ENCODE assay signal across 9 mouse cellular contexts in the genomic region with DNA sequence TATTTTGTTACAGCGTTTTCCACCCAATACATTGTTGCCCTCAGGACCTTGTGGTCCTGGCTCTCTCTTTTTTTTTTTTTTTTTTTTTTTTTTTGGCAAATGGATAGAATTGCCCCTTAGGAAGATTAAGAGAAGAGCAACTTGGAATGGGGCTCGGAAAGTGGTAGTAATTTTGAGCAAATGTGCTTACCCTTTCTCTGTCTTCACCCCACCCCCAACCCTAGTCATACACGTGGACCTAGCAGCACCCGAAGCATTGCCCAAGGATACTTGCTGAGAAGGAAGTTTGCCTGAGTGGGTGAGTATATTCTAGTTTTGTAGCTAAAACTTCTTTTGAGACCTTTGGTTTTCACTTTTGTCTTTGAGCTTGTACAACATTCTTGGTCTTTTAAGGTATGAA. TPM values are rescaled to one million over a fixed set of nuclear protein-coding genes. Genes with fewer than 3 reads are reported as not detected.
DNase-seq lines count a peak whose midpoint lies in the region; ATAC-seq and TF ChIP-seq lines count a peak whose summit lies in the region.
"Had no signal": no experiment of that assay in that cellular context is flagged by ENCODE, and none has a peak within 500 bp of the region (broad histone marks: within the 10 kb centered on the region; RNA-seq: fewer than 3 reads in every experiment).

No protein-coding gene starts in this region.

- 0 out of 2 replicates have a peak, but pooled peaks cover 3% of the 10 kb centered on the region for H3K4me1 ChIP-seq in intestine, postnatal 0 days (replicated peaks; ENCODE audit: control insufficient read depth, insufficient read depth, low read length)
- 0 out of 2 replicates have a peak, but pooled peaks cover 3% of the 10 kb centered on the region for H3K4me1 ChIP-seq in midbrain, postnatal 0 days (ENCODE audit: insufficient read depth, low read length)

- 0 out of 2 replicates have a peak overlapping the region, but pooled peaks have one; percentile 93 for H3K9ac ChIP-seq in intestine, postnatal 0 days (ENCODE audit: low read depth, low read length)
- no peak overlapping the region for H3K9ac ChIP-seq in midbrain, postnatal 0 days (replicated peaks; ENCODE audit: low read length, poor library complexity, severe bottlenecking)

- H3K4me2 ChIP-seq in intestine, postnatal 0 days (replicated peaks; ENCODE audit: low read depth) = peak overlapping the region; percentile 92
- peak overlapping the region; percentile 91 for H3K4me2 ChIP-seq in midbrain, postnatal 0 days (ENCODE audit: low read depth, low read length, poor library complexity, severe bottlenecking)

- WGBS in intestine, postnatal 0 days = 2% methylated on average over 4 of the region's 4 CpGs
- WGBS in midbrain, postnatal 0 days = 1% methylated on average over 4 of the region's 4 CpGs

- H3K27me3 ChIP-seq in intestine, postnatal 0 days (replicated peaks; ENCODE audit: control insufficient read depth, insufficient read depth, low read length) = no peaks in the 10 kb centered on the region
- no peaks in the 10 kb centered on the region for H3K27me3 ChIP-seq in midbrain, postnatal 0 days (ENCODE audit: insufficient read depth, low read length)

- no peak for TF ChIP-seq CTCF in intestine, postnatal 0 days (IDR thresholded peaks at IDR 0.05; ENCODE audit: low read depth)
- no peak for TF ChIP-seq CTCF in midbrain, postnatal 0 days (IDR thresholded peaks at IDR 0.05)

- peaks cover 25% of the 10 kb centered on the region for H3K36me3 ChIP-seq in intestine, postnatal 0 days (ENCODE audit: control insufficient read depth, insufficient read depth)
- peaks cover 7% of the 10 kb centered on the region for H3K36me3 ChIP-seq in midbrain, postnatal 0 days (ENCODE audit: insufficient read depth, low read length)

- peak; percentile 30 for DNase-seq in adrenal gland, postnatal 10 days
- no peak for DNase-seq in adrenal gland, postnatal 25 days
- peak; percentile 25 for DNase-seq in thymus, postnatal 14 days
- no peak for DNase-seq in thymus, postnatal 36 days
- peak; percentile 10 for DNase-seq in midbrain, postnatal 0 days (ENCODE audit: low spot score)
- DNase-seq in ovary, adult 18-20 months (ENCODE audit: low spot score) = no peak

- ATAC-seq in intestine, postnatal 0 days = no peak
- no peak for ATAC-seq in midbrain, postnatal 0 days (ENCODE audit: low FRiP score)
- no peak for ATAC-seq in erythroid progenitor cell, adult 5-6 weeks (replicated peaks; ENCODE audit: low FRiP score, poor library complexity, severe bottlenecking)

- H3K27ac ChIP-seq in intestine, postnatal 0 days (ENCODE audit: low read depth, low read length) = peak overlapping the region; percentile 88; the same call in 1 of the 2 replicates
- no peak overlapping the region for H3K27ac ChIP-seq in midbrain, postnatal 0 days (ENCODE audit: low read depth, low read length)

- peak overlapping the region; percentile 87 for H3K4me3 ChIP-seq in intestine, postnatal 0 days (ENCODE audit: low read depth, low read length)
- peak overlapping the region; percentile 85 for H3K4me3 ChIP-seq in midbrain, postnatal 0 days (ENCODE audit: low read depth, low read length)

- no peaks in the 10 kb centered on the region for H3K9me3 ChIP-seq in intestine, postnatal 0 days (ENCODE audit: control insufficient read depth)
- no peaks in the 10 kb centered on the region for H3K9me3 ChIP-seq in midbrain, postnatal 0 days (ENCODE audit: low read length)

RNA-seq across cellular contexts. Expression of a gene that starts 49.4 kb away (rescaled TPM):
- total RNA-seq in adrenal gland, postnatal 10 days (2021) = under 1 TPM; 0.24 to 0.27 TPM
- total RNA-seq in adrenal gland, postnatal 25 days (2021) = 4.8 and 5.1 TPM in 2 replicates
- 0.09 and 0.12 TPM in 2 replicates for polyA plus RNA-seq in intestine, postnatal 0 days (2015; fragmentation: Nextera tagmentation; extraction: Ambion mirVana)
- 23.0 and 23.9 TPM in 2 replicates for total RNA-seq in midbrain, postnatal 0 days (2014; rRNA removed)
- polyA plus RNA-seq in midbrain, postnatal 0 days (2015; fragmentation: Nextera tagmentation; extraction: Ambion mirVana) = 13.8 and 14.3 TPM in 2 replicates
- not detected in 2 replicates for total RNA-seq in erythroid progenitor cell, adult 5-6 weeks (2015; ENCODE audit: low replicate concordance)
- not detected in 2 replicates for total RNA-seq in erythroid progenitor cell, adult 5-6 weeks (2017; ENCODE audit: low replicate concordance)
- total RNA-seq: liver, adult 2 months had no signal
- polyA plus RNA-seq: liver, adult 2 months had no signal

Comparison
In these comparisons a context has a peak if more than half of its experiments do, and no peak if none do; other contexts are left out.
1. DNase-seq: peak in adrenal gland, postnatal 10 days (single experiment), thymus, postnatal 14 days (single experiment) and midbrain, postnatal 0 days (single experiment); none in adrenal gland, postnatal 25 days (single experiment), thymus, postnatal 36 days (0 of 2) and ovary, adult 18-20 months (single experiment).